Mouse (Mus musculus): ENCODE data around the gene Il5ra. TPM values are rescaled to one million over a fixed set of nuclear protein-coding genes. Genes with fewer than 3 reads are reported as not detected.

Il5ra gene
- polyA plus RNA-seq, 1 experiment from 2014 or later, result not detected

- H3K36me3 ChIP-seq, result no peaks in the 10 kb centered on the region
- no peak overlapping the region for H3K4me2 ChIP-seq
- H3K4me3 ChIP-seq, result no peak overlapping the region
- H3K27ac ChIP-seq, result no peak overlapping the region
- H3K4me1 ChIP-seq (replicated peaks), result no peaks in the 10 kb centered on the region
- H3K9me3 ChIP-seq, result no peaks in the 10 kb centered on the region
- WGBS, result 79% methylated on average over 1 of the region's 1 CpGs
- no peak overlapping the region for H3K9ac ChIP-seq
- no peaks in the 10 kb centered on the region for H3K27me3 ChIP-seq
- ATAC-seq (ENCODE audit: low FRiP score), result no peak
Measured at GRCm38 (mm10) chr6:106727703-106728102, 21.1 kb downstream of the Il5ra start.

GRCm38 (mm10) chr6:106726078-106726477 lies 22.8 kb downstream of the Il5ra start:
- H3K36me3 ChIP-seq, result no peaks in the 10 kb centered on the region
- H3K4me1 ChIP-seq (replicated peaks), result no peaks in the 10 kb centered on the region
- no peak overlapping the region for H3K4me3 ChIP-seq
- no peaks in the 10 kb centered on the region for H3K9me3 ChIP-seq
- H3K27ac ChIP-seq, result no peak overlapping the region
- WGBS, result 80% methylated on average over 6 of the region's 6 CpGs
- H3K9ac ChIP-seq, result no peak overlapping the region
- no peaks in the 10 kb centered on the region for H3K27me3 ChIP-seq
- H3K4me2 ChIP-seq, result no peak overlapping the region
- no peak for ATAC-seq (ENCODE audit: low FRiP score)

GRCm38 (mm10) chr6:106725642-106726041 lies 23.2 kb downstream of the Il5ra start:
- H3K4me2 ChIP-seq, result no peak overlapping the region
- no peak overlapping the region for H3K27ac ChIP-seq
- H3K27me3 ChIP-seq, result no peaks in the 10 kb centered on the region
- H3K4me1 ChIP-seq (replicated peaks), result no peaks in the 10 kb centered on the region
- H3K4me3 ChIP-seq, result no peak overlapping the region
- no peak overlapping the region for H3K9ac ChIP-seq
- no peaks in the 10 kb centered on the region for H3K36me3 ChIP-seq
- 94% methylated on average over 4 of the region's 4 CpGs for WGBS
- no peaks in the 10 kb centered on the region for H3K9me3 ChIP-seq
- no peak for ATAC-seq (ENCODE audit: low FRiP score)

GRCm38 (mm10) chr6:106705506-106706035 lies 43.3 kb downstream of the Il5ra start:
- Histone ChIP-seq H3K4me2 (no peak overlapping the region), H3K4me3 (no peak overlapping the region), H3K4me1 (replicated peaks) (no peaks in the 10 kb centered on the region), H3K36me3 (no peaks in the 10 kb centered on the region), H3K27ac (no peak overlapping the region), H3K27me3 (no peaks in the 10 kb centered on the region), H3K9ac (no peak overlapping the region), H3K9me3 (no peaks in the 10 kb centered on the region)
- 58% methylated on average over 3 of the region's 3 CpGs for WGBS
- ATAC-seq (ENCODE audit: low FRiP score), result no peak

GRCm38 (mm10) chr6:106701931-106702330 lies 46.9 kb downstream of the Il5ra start:
- 61% methylated on average over 3 of the region's 3 CpGs for WGBS
- Histone ChIP-seq H3K36me3 (no peaks in the 10 kb centered on the region), H3K9ac (no peak overlapping the region), H3K4me1 (replicated peaks) (no peaks in the 10 kb centered on the region), H3K9me3 (no peaks in the 10 kb centered on the region), H3K4me3 (no peak overlapping the region), H3K27ac (no peak overlapping the region), H3K27me3 (no peaks in the 10 kb centered on the region), H3K4me2 (no peak overlapping the region)
- no peak for ATAC-seq (ENCODE audit: low FRiP score)

GRCm38 (mm10) chr6:106675581-106675980 lies 73.3 kb downstream of the Il5ra start:
- H3K27me3 ChIP-seq, result no peaks in the 10 kb centered on the region
- no peak overlapping the region for H3K27ac ChIP-seq
- H3K4me3 ChIP-seq, result no peak overlapping the region

GRCm38 (mm10) chr6:106663780-106664651 lies 84.8 kb downstream of the Il5ra start:
- ATAC-seq (ENCODE audit: low FRiP score), result peak; percentile 59; the same call in 1 of the 2 replicates
- Histone ChIP-seq H3K4me3 (no peak overlapping the region), H3K9me3 (no peaks in the 10 kb centered on the region), H3K4me2 (no peak overlapping the region), H3K27me3 (no peaks in the 10 kb centered on the region), H3K36me3 (no peaks in the 10 kb centered on the region), H3K4me1 (replicated peaks) (peaks cover 8% of the 10 kb centered on the region; the same call in 1 of the 2 replicates), H3K27ac (peak overlapping the region; percentile 48; the same call in 1 of the 2 replicates), H3K9ac (no peak overlapping the region)
- WGBS, result 32% methylated on average over 6 of the region's 6 CpGs

More at GRCm38 (mm10) chr6:106675581-106675980, 73.3 kb downstream of the Il5ra start:
- H3K36me3 ChIP-seq, result no peaks in the 10 kb centered on the region
- H3K4me1 ChIP-seq (replicated peaks), result no peaks in the 10 kb centered on the region
- no peak for ATAC-seq (ENCODE audit: low FRiP score)
- 77% methylated on average over 8 of the region's 8 CpGs for WGBS
- no peaks in the 10 kb centered on the region for H3K9me3 ChIP-seq
- H3K4me2 ChIP-seq, result no peak overlapping the region
- H3K9ac ChIP-seq, result no peak overlapping the region

Other genes starting within 250 kb of the Il5ra start
- 63.3 and 65.8 TPM in 2 replicates for gene Trnt1, start 20.1 kb upstream of the Il5ra start, polyA plus RNA-seq (2015; fragmentation: Nextera tagmentation; extraction: Ambion mirVana)
- 62.2 and 64.9 TPM in 2 replicates for gene Crbn, start 51.0 kb upstream of the Il5ra start, polyA plus RNA-seq (2015; fragmentation: Nextera tagmentation; extraction: Ambion mirVana)